Mouse (Mus musculus): ENCODE results near the gene Sgms2. TPM values are rescaled to one million over a fixed set of nuclear protein-coding genes. Genes with fewer than 3 reads are reported as not detected.

Sgms2 gene
- polyA plus RNA-seq (2012; rRNA removed): 2.8 and 4.0 TPM in 2 replicates

DNA sequence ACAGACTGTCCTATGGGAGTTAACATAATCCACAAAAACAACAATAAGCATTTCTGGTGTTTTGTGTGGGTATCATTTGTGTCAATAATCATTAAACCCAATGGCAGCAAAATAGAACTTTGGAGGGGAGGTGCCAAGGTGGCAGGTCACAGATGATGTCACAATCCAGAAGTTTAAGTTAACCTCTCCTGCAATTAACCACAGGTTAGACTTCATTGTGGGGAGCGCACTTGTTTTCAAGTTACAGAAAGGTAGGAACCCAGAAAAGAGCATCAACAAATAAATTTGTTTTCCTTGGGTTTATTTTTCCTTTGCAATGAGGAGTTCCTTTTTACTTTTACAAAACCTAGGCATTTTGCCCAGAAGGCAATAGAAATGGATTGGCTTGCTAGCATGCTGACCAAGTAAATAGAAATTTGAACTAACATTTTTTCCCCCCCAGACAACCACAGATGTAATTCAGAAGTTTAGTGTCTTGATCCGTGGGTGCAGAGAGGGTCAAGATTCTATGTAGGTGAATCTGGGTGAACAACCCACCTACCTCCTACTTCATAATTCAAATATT lies at the start of gene Sgms2:
Gene Sgms2 (minus strand): TSS at position 51 of the 565 bp plus-strand sequence.
- peak within 1 kb of the TSS; percentile 50; the same call in 1 of the 2 replicates for H3K27ac ChIP-seq (ENCODE audit: insufficient read depth, low read length)
- 85% methylated on average over 2 of the region's 2 CpGs for whole genome bisulfite sequencing
- no peak for DNase-seq

DNA sequence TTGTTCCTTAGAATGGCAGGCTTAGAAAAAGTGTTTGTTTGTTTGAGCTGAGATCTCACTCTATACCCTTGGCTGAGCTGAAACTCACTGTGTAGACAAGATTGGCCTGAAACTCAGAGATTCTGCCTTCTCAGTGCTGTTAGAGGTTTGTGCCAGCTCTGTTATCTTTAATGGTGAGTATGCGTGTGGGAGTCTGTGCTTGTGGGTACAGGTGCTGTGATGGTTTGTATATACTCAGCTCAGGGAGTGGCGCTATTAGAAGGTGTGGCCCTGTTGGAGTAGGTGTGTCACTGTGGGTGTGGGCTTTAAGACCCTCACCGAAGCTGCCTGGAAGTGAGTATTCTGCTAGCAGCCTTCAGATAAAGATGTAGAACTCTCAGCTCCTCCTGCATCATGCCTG lies 34.0 kb upstream of the Sgms2 start:
- no peak for DNase-seq

More for the DNA sequence above, at the start of gene Sgms2:
- H3K27me3 ChIP-seq (ENCODE audit: control insufficient read depth, insufficient read depth, low read length): no peaks in the 10 kb centered on the region
- H3K4me3 ChIP-seq (replicated peaks; ENCODE audit: insufficient read depth, low read depth, low read length): peak within 1 kb of the TSS; percentile 80
- no peaks in the 10 kb centered on the region for H3K4me1 ChIP-seq (ENCODE audit: control insufficient read depth, insufficient read depth, low read length)
- TF ChIP-seq POLR2A (IDR thresholded peaks at IDR 0.05; ENCODE audit: borderline replicate concordance, insufficient read depth, low read length) (no peak), CTCF (IDR thresholded peaks at IDR 0.05; ENCODE audit: borderline replicate concordance, insufficient read depth, low read depth, low read length) (no peak)

DNA sequence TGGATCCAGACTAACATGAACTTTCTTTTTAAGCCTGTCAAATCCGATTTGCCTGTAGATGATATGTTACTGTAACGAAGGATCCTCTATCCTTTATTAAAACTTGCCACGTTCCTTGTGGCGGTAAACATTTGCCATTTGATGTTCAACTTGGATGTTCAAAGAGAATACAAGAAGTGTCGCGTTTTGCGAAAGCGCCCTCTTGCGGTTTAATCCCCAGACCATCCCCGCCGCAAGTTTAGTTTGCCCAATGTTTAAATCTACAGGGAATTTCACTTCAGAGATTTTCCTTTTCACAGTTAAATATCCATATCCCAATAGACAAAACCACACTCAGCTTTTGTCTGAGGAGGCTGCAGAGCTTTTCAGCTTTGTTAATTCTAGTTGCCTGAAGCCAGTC lies 33.6 kb upstream of the Sgms2 start:
- WGBS: 16% methylated on average over 11 of the region's 11 CpGs
- TF ChIP-seq POLR2A (IDR thresholded peaks at IDR 0.05; ENCODE audit: borderline replicate concordance, insufficient read depth, low read length) (no peak), CTCF (IDR thresholded peaks at IDR 0.05; ENCODE audit: borderline replicate concordance, insufficient read depth, low read depth, low read length) (peak; percentile 45; the same call in 1 of the 2 replicates)

More for the DNA sequence above, 34.0 kb upstream of the Sgms2 start:
- Histone ChIP-seq H3K27ac (ENCODE audit: insufficient read depth, low read length) (no peak overlapping the region), H3K4me3 (replicated peaks; ENCODE audit: insufficient read depth, low read depth, low read length) (no peak overlapping the region), H3K27me3 (ENCODE audit: control insufficient read depth, insufficient read depth, low read length) (no peaks in the 10 kb centered on the region), H3K4me1 (ENCODE audit: control insufficient read depth, insufficient read depth, low read length) (no peaks in the 10 kb centered on the region)
- 91% methylated on average over 3 of the region's 3 CpGs for WGBS
- TF ChIP-seq CTCF (IDR thresholded peaks at IDR 0.05; ENCODE audit: borderline replicate concordance, insufficient read depth, low read depth, low read length) (no peak), POLR2A (IDR thresholded peaks at IDR 0.05; ENCODE audit: borderline replicate concordance, insufficient read depth, low read length) (no peak)

DNA sequence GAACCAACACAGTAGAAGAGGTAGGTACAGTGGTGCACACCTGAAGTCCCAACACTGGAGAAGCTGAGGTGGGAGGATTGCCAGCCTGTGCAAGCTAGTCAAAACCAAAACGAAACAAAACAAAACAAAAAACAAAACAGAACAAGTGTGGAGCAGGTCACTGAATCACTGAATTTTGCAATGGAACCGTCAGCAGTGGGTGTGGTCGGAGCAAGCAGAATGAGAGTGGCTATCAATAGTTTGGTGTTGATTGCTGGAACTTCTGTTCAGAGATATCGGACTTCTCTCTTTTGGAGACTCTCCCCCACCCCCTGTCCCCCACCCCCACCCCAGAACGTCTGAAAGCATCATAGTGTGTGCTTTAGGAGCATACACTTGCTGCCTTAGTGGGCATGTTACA lies 33.0 kb upstream of the Sgms2 start:
- 79% methylated on average over 5 of the region's 5 CpGs for WGBS
- TF ChIP-seq POLR2A (IDR thresholded peaks at IDR 0.05; ENCODE audit: borderline replicate concordance, insufficient read depth, low read length): no peak
- no peak for TF ChIP-seq CTCF (IDR thresholded peaks at IDR 0.05; ENCODE audit: borderline replicate concordance, insufficient read depth, low read depth, low read length)
- Histone ChIP-seq H3K4me1 (ENCODE audit: control insufficient read depth, insufficient read depth, low read length) (no peaks in the 10 kb centered on the region), H3K4me3 (replicated peaks; ENCODE audit: insufficient read depth, low read depth, low read length) (no peak overlapping the region), H3K27me3 (ENCODE audit: control insufficient read depth, insufficient read depth, low read length) (no peaks in the 10 kb centered on the region), H3K27ac (ENCODE audit: insufficient read depth, low read length) (no peak overlapping the region)
- no peak for DNase-seq

More for the DNA sequence above, 33.6 kb upstream of the Sgms2 start:
- Histone ChIP-seq H3K27me3 (ENCODE audit: control insufficient read depth, insufficient read depth, low read length) (no peaks in the 10 kb centered on the region), H3K27ac (ENCODE audit: insufficient read depth, low read length) (no peak overlapping the region), H3K4me3 (replicated peaks; ENCODE audit: insufficient read depth, low read depth, low read length) (no peak overlapping the region), H3K4me1 (ENCODE audit: control insufficient read depth, insufficient read depth, low read length) (no peaks in the 10 kb centered on the region)
- DNase-seq: peak; percentile 22 to 47

DNA sequence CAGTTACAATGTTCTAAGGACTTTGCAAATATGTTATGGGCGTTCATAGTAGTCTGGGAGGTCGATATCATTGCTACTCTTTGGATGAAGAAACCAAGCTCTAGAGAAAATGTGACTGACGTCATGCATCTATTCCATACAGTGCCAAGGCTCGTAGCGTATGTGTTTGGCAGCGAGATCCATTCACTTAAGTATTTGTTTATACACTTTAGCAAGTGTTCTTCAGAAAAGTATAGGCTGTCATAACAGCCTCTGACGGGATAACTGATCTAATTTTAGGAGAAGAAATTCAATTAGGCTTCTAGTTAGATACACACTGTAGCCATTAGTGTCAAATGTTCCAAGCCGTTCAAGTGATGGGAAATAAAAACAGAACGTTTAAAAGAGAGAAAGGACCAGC lies 32.5 kb upstream of the Sgms2 start:
- no peak for DNase-seq
- Histone ChIP-seq H3K27ac (ENCODE audit: insufficient read depth, low read length) (no peak overlapping the region), H3K4me1 (ENCODE audit: control insufficient read depth, insufficient read depth, low read length) (no peaks in the 10 kb centered on the region), H3K27me3 (ENCODE audit: control insufficient read depth, insufficient read depth, low read length) (no peaks in the 10 kb centered on the region), H3K4me3 (replicated peaks; ENCODE audit: insufficient read depth, low read depth, low read length) (no peak overlapping the region)
- WGBS: 77% methylated on average over 9 of the region's 9 CpGs
- TF ChIP-seq CTCF (IDR thresholded peaks at IDR 0.05; ENCODE audit: borderline replicate concordance, insufficient read depth, low read depth, low read length) (no peak), POLR2A (IDR thresholded peaks at IDR 0.05; ENCODE audit: borderline replicate concordance, insufficient read depth, low read length) (no peak)

DNA sequence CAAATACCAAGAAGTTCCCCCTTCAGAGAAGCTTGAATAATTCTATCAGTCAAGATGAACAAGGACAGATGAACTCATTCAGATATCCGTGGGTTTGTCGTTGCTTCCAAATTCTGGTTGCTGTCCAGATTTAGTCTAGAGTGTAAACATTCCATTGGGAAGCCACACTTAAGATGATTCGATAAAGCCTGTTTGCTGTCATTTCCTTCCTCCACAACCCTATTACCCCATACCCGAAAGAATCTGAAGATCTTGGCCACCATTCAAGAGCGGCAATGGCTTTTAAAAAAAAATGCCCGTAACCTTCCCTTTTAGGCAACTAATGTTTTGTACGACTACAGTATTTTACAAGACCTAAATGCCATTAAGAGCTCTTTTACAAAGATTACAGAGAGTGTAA lies 31.0 kb upstream of the Sgms2 start:
- H3K27ac ChIP-seq (ENCODE audit: insufficient read depth, low read length): no peak overlapping the region
- TF ChIP-seq POLR2A (IDR thresholded peaks at IDR 0.05; ENCODE audit: borderline replicate concordance, insufficient read depth, low read length): no peak
- no peak for TF ChIP-seq CTCF (IDR thresholded peaks at IDR 0.05; ENCODE audit: borderline replicate concordance, insufficient read depth, low read depth, low read length)
- WGBS: 45% methylated on average over 7 of the region's 7 CpGs

DNA sequence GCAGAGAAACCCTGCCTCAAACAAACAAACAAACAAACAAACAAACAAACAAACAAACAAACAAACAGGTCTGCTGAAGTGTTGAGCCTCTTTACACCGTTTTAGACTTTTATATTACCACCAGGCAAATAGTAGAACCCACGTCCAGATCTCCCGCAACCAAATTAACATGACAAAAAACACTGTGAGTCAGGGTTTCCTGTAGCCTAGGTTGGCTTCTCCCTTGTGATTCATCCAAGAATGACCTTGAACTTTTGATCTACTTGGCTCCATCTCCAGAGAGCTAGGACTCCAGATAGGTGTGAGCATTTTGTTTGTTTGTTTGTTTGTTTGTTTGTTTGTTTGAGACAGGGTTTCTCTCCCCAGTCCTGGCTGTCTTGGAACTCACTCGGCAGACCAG lies 30.0 kb upstream of the Sgms2 start:
- 60% methylated on average over 4 of the region's 4 CpGs for WGBS
- TF ChIP-seq CTCF (IDR thresholded peaks at IDR 0.05; ENCODE audit: borderline replicate concordance, insufficient read depth, low read depth, low read length) (no peak), POLR2A (IDR thresholded peaks at IDR 0.05; ENCODE audit: borderline replicate concordance, insufficient read depth, low read length) (no peak)

More for the DNA sequence above, 31.0 kb upstream of the Sgms2 start:
- H3K27me3 ChIP-seq (ENCODE audit: control insufficient read depth, insufficient read depth, low read length): no peaks in the 10 kb centered on the region
- H3K4me3 ChIP-seq (replicated peaks; ENCODE audit: insufficient read depth, low read depth, low read length): no peak overlapping the region
- no peak for DNase-seq
- H3K4me1 ChIP-seq (ENCODE audit: control insufficient read depth, insufficient read depth, low read length): no peaks in the 10 kb centered on the region

DNA sequence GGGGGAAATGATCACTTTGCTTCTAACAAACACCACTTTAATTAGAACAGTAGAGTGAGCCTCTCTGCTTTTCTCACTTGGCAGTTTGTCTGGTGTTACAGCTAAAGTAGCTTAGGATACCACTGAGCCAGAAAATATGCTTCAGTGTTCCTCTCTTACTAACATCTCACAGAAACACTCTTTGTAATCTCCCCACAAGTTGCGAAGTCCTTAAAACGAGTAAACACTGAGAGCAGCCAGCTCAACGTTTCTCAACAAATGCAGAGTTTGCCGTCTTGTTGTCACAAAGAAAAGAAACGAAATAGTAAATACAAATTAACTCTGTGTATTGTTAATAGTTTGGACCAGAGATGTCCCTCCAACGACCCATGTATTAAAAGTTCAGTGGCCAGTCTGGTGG lies 26.5 kb upstream of the Sgms2 start:
- Histone ChIP-seq H3K27ac (ENCODE audit: insufficient read depth, low read length) (no peak overlapping the region), H3K4me3 (replicated peaks; ENCODE audit: insufficient read depth, low read depth, low read length) (no peak overlapping the region), H3K27me3 (ENCODE audit: control insufficient read depth, insufficient read depth, low read length) (no peaks in the 10 kb centered on the region), H3K4me1 (ENCODE audit: control insufficient read depth, insufficient read depth, low read length) (no peaks in the 10 kb centered on the region)
- TF ChIP-seq CTCF (IDR thresholded peaks at IDR 0.05; ENCODE audit: borderline replicate concordance, insufficient read depth, low read depth, low read length) (no peak), POLR2A (IDR thresholded peaks at IDR 0.05; ENCODE audit: borderline replicate concordance, insufficient read depth, low read length) (no peak)
- 75% methylated on average over 6 of the region's 6 CpGs for WGBS
- no peak for DNase-seq

More for the DNA sequence above, 30.0 kb upstream of the Sgms2 start:
- Histone ChIP-seq H3K27ac (ENCODE audit: insufficient read depth, low read length) (no peak overlapping the region), H3K4me3 (replicated peaks; ENCODE audit: insufficient read depth, low read depth, low read length) (no peak overlapping the region), H3K27me3 (ENCODE audit: control insufficient read depth, insufficient read depth, low read length) (no peaks in the 10 kb centered on the region), H3K4me1 (ENCODE audit: control insufficient read depth, insufficient read depth, low read length) (no peaks in the 10 kb centered on the region)
- DNase-seq: no peak

Measured in cerebellum, adult 2 months (tissue).